Mouse (Mus musculus) limb, embryonic 13.5 days (tissue): ENCODE measurements around the gene Cbll1. TPM values are rescaled to one million over a fixed set of nuclear protein-coding genes. Genes with fewer than 3 reads are reported as not detected.
A peak's percentile ranks its signal among the peaks of the same experiment; 100 is the strongest.
"Not testable (repeated sequence)": the region's sequence is repeated elsewhere in the genome, so short reads cannot be mapped to it uniquely, and the experiment has no call there.

Source experiments
- ATAC-seq: fragments of 200-750 bp; cut with Nextera tagmentation; 2 replicates; pipeline ENCODE4 v1.8.0; 2017; ENCODE audit warnings: low read depth, moderate number of reproducible peaks, moderate TSS enrichment; ENCODE audit not compliant: low FRiP score
- H3K27ac ChIP-seq: fragments of 300-500 bp; sonication (generic); 2 replicates; pipeline ENCODE4 v1.5.1; 2015; ENCODE audit warnings: inconsistent platforms, mild to moderate bottlenecking, moderate library complexity
- H3K27me3 ChIP-seq: fragments of 300-500 bp; sonication (generic); 2 replicates; pipeline ENCODE4 v1.6.1; 2015; ENCODE audit warnings: mild to moderate bottlenecking, inconsistent platforms
- H3K36me3 ChIP-seq: fragments of 300-500 bp; sonication (generic); 2 replicates; pipeline ENCODE4 v1.6.1; 2015; ENCODE audit warnings: inconsistent platforms, mild to moderate bottlenecking, moderate library complexity
- H3K4me1 ChIP-seq: fragments of 300-500 bp; sonication (generic); 2 replicates; pipeline ENCODE4 v1.6.1; 2015; ENCODE audit warnings: inconsistent platforms
- H3K4me2 ChIP-seq: fragments of 300-500 bp; sonication (generic); replicated peaks from 2 replicates; pipeline ENCODE4 v1.6.1; 2015; ENCODE audit warnings: inconsistent platforms, mild to moderate bottlenecking, moderate library complexity
- H3K4me3 ChIP-seq: fragments of 300-500 bp; sonication (generic); 2 replicates; pipeline ENCODE4 v1.5.1; 2015; ENCODE audit warnings: moderate library complexity, mild to moderate bottlenecking, inconsistent platforms
- H3K9ac ChIP-seq: fragments of 300-500 bp; sonication (generic); 2 replicates; pipeline ENCODE4 v1.6.1; 2015; ENCODE audit warnings: mild to moderate bottlenecking, inconsistent platforms
- H3K9me3 ChIP-seq: fragments of 300-500 bp; sonication (generic); 2 replicates; pipeline ENCODE4 v1.6.1; 2016; ENCODE audit warnings: inconsistent platforms
- WGBS: fragments of 180-500 bp; shearing (Covaris S2); methylation state at CpG from one replicate; pipeline ENCODE4 v1.1.7; 2015; 5-methylcytosine and 5-hydroxymethylcytosine counted together
- polyA plus RNA-seq: library from polyadenylated mRNA; unstranded; fragments of >200 nt; fragmentation: Nextera tagmentation; extraction: Ambion mirVana; gene quantifications from 2 replicates; pipeline ENCODE4 v1.2.1, GENCODE M21; 2015

Gene Cbll1
- polyA plus RNA-seq, 1 experiment from 2014 or later, result 14.4 TPM

DNA sequence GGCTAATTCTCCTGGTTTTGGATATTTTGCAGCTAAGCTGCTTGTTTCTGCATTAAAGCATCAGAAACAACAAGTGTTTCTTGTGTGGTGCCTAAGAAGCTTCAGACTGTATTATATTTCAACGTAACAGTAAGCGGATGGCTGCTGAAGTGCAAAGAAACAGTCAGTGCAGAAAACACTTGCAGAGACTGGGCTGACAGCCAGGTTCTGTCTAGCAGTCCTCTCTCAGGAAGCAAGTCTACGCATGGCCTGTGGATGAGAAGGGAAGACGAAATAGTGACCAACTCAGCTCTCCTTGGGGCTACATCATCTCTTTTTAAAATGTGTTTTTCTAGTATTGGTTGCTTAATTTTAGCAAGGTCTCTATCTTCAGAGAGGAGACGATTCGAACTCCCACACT lies 20.7 kb upstream of the Cbll1 start:
- Histone ChIP-seq H3K36me3 (no peaks in the 10 kb centered on the region), H3K4me2 (no peak overlapping the region), H3K27ac (no peak overlapping the region), H3K9me3 (no peaks in the 10 kb centered on the region), H3K4me3 (no peak overlapping the region), H3K4me1 (0 out of 2 replicates have a peak, but pooled peaks cover 3% of the 10 kb centered on the region), H3K27me3 (no peaks in the 10 kb centered on the region), H3K9ac (no peak overlapping the region)
- ATAC-seq, result no peak
- 62% methylated on average over 6 of the region's 6 CpGs for WGBS

DNA sequence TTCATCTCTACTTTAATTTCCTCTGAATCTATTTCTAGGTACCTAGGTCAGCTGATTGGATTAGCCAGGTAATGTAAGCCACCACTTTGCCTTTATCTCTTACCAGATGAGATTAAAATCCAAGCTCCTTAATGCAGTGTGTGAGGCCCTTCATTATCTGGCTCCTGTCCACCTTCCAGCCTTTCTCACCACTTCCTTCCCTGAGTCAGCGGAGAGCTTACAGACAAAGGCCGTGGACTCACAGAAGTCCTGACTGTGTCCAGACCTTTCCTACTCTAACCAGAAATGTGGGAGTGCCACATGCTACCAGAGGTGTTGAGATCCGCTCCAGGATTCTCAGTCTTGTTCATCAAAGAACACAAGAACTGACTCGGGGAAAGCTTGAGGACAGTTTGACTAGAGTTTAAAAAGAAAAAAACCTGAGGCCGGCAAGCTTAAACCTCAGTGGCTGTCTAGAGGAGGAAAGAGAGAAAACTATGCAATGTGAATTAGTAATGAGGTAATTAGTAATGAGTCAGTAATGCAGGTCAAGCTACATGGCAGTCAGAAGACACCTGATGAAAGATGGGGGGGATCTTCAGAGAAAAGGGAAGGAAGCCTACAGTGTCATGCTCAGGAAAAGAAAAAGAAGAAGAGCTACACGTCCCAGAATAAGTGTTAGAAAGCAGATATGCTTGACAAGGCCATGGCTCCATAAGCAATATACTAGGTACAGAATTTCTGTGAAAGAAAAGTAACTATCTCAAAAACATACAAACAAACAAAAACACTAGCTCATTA lies 14.5 kb upstream of the Cbll1 start:
- Histone ChIP-seq H3K36me3 (no peaks in the 10 kb centered on the region), H3K27me3 (no peaks in the 10 kb centered on the region)
- ATAC-seq, result no peak

DNA sequence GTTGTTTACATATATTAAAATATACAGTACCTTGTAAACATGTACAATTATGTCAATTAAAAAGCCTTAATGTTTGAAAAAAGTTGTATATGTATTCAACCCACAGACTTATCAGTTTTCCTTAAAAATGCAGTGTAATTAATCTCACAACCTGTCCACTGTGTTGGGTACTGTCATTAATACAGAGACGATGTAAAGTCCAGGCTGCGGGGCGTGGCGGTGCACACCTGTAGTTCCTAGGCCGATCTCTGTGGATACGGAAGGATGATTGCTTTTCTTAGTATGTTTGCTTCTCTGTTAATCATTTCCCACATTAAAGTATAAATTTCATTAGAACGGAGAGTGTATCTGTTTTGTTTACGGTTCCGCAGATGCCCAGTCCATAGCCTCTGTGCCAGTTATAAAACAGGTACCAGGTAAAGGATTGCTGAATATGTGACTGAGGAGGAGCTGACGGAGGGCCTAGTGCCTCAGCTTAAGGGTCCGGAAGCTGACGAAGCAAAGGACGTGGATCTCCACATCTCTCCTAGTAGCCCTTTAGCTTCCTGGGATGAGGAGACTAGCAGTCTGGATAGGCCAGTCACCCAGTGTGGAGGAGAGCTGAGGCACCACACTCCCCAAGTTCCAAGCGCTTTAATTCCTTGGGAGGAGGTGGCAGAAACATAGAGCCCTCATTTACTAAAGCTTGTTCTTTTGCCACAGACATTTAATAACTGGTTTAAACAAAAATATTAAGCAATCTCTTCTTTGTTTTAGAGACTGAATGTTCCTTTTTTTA lies 13.4 kb upstream of the Cbll1 start:
- Histone ChIP-seq H3K4me3 (no peak overlapping the region), H3K4me2 (no peak overlapping the region), H3K9ac (no peak overlapping the region), H3K9me3 (no peaks in the 10 kb centered on the region), H3K4me1 (no peaks in the 10 kb centered on the region), H3K27ac (no peak overlapping the region), H3K27me3 (no peaks in the 10 kb centered on the region), H3K36me3 (no peaks in the 10 kb centered on the region)
- 89% methylated on average over 14 of the region's 14 CpGs for WGBS
- no peak for ATAC-seq

More for the DNA sequence above, 14.5 kb upstream of the Cbll1 start:
- no peak overlapping the region for H3K4me3 ChIP-seq
- H3K9ac ChIP-seq, result no peak overlapping the region
- H3K9me3 ChIP-seq, result no peaks in the 10 kb centered on the region
- H3K27ac ChIP-seq, result no peak overlapping the region
- no peak overlapping the region for H3K4me2 ChIP-seq
- H3K4me1 ChIP-seq, result no peaks in the 10 kb centered on the region
- WGBS, result 81% methylated on average over 6 of the region's 6 CpGs

DNA sequence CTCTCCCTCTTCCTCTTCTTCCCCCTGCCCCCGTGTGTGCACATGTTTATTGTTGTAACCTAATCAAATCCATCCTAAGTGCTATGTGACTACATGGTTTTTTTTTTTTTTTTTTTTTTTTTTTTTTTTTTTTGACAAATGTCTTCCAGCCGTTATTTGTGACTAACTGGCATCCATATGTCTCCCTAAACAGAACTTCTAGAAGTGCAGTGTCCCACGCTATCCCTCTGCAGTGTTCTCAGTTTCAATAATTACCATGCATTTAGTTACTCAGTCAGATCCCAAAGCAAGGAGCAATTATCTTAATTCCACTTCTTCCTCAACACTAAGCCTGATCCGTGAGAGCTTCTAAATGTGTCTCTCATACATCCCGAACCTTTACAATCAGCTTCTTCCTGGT lies 11.8 kb upstream of the Cbll1 start:
- Histone ChIP-seq H3K4me2 (no peak overlapping the region), H3K27ac (no peak overlapping the region), H3K4me3 (no peak overlapping the region), H3K9ac (no peak overlapping the region), H3K27me3 (no peaks in the 10 kb centered on the region), H3K4me1 (no peaks in the 10 kb centered on the region), H3K9me3 (no peaks in the 10 kb centered on the region), H3K36me3 (no peaks in the 10 kb centered on the region)
- 46% methylated on average over 4 of the region's 5 CpGs for WGBS
- no peak for ATAC-seq

DNA sequence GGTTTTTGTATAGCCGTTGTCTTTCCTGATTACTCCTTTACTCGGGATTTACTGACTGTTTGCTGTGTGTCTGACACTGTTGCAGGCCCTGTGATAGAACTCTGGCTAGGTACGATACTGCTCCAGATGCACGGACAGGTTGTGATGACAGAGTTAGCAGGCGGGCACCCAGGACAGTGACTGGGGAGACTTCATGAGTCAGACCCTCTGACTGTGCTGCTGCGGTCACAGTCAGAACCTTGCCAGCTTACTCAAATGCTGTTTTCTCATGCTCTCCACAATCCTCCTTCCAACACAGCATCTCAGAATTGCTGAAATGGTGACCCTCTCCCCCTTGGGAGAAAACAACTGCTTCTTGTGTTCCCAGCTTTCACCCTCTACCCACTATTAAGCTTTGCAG lies 9.1 kb upstream of the Cbll1 start:
- Histone ChIP-seq H3K4me2 (no peak overlapping the region), H3K36me3 (no peaks in the 10 kb centered on the region), H3K9me3 (no peaks in the 10 kb centered on the region), H3K4me3 (no peak overlapping the region), H3K27me3 (no peaks in the 10 kb centered on the region), H3K9ac (no peak overlapping the region), H3K4me1 (no peaks in the 10 kb centered on the region), H3K27ac (no peak overlapping the region)
- 79% methylated on average over 6 of the region's 6 CpGs for WGBS
- no peak for ATAC-seq

DNA sequence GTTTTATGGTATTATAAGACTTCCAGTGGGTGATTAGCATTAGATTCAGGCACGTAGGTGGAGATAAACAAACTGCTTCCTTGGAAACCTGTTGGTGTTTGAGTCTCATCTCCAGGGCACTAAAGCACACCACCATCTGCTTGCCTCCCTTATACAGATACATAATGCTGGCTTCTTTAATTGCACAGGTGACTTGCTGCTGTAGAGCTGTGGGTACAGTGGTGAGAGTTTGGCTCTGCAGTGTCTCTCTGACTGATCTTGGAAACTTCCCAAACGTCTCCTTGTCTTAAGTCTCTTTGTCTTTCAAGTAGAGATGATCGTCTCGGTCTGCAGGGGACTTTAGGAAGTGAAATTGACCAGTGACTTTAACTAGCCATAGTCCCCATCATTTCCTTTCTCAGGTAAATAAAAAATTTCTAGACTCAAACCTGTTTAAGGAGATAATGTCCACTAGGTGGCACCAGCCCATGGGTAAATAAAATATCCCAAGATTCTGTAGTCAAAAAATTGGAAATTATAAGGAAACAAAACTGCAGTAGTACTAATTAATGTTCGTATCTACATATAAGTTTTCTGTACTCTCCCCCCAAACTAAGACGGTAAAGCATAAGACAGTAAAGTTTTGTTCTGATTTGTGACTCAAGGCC lies 8.4 kb upstream of the Cbll1 start:
- no peaks in the 10 kb centered on the region for H3K9me3 ChIP-seq
- ATAC-seq, result no peak

DNA sequence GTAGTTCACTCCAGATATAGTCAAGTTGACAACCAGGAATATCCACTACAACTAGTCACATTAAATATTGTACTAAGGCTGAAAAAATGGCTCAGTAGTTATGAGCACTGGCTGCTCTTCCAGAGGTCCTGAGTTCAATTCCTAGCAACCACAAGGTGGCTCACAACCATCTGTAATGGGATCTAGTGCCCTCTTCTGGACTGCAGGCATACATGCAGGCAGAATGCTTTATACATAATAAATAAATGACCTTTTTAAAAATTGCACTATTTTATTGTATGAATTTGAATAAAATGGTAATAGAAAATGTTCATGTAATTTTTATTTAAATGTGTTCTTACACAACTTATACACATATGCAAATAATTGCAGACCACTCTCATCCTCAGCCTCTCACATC lies 3.8 kb upstream of the Cbll1 start:
- Histone ChIP-seq H3K27ac (no peak overlapping the region), H3K4me1 (peaks cover 10% of the 10 kb centered on the region), H3K9ac (no peak overlapping the region), H3K27me3 (no peaks in the 10 kb centered on the region), H3K9me3 (no peaks in the 10 kb centered on the region), H3K4me3 (no peak overlapping the region), H3K4me2 (no peak overlapping the region), H3K36me3 (no peaks in the 10 kb centered on the region)
- ATAC-seq, result no peak

More for the DNA sequence above, 8.4 kb upstream of the Cbll1 start:
- no peak overlapping the region for H3K9ac ChIP-seq
- H3K4me2 ChIP-seq, result no peak overlapping the region
- H3K4me3 ChIP-seq, result no peak overlapping the region
- H3K27me3 ChIP-seq, result no peaks in the 10 kb centered on the region
- no peaks in the 10 kb centered on the region for H3K4me1 ChIP-seq
- H3K27ac ChIP-seq, result no peak overlapping the region
- no peaks in the 10 kb centered on the region for H3K36me3 ChIP-seq
- WGBS, result 44% methylated on average over 6 of the region's 6 CpGs

DNA sequence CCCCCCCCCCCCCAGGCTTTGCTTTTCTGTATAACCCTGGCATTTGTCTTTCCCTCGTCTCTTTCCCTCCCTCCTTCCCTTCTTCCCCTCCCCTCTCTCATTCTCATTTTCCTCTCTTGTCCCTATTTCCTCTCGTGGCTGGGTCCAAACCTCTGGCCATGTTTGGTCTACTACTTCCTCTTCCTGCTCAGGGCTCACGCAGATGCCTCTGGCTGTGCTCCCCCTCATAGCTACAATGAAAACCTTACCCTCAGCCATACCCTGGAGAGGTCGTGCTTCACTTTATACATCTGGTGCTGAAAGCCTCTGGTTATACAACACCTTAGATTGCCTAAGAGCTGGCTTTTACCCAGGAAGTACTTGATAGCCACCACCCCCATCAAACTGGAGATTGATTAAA lies 1.9 kb upstream of the Cbll1 start:
- no peaks in the 10 kb centered on the region; the same call in 1 of the 2 replicates for H3K36me3 ChIP-seq
- no peaks in the 10 kb centered on the region for H3K27me3 ChIP-seq
- no peak for ATAC-seq
- no peak overlapping the region for H3K4me3 ChIP-seq
- H3K9me3 ChIP-seq, result no peaks in the 10 kb centered on the region
- H3K27ac ChIP-seq, result no peak overlapping the region
- 60% methylated on average over 4 of the region's 4 CpGs for WGBS
- H3K4me2 ChIP-seq, result no peak overlapping the region
- H3K9ac ChIP-seq, result no peak overlapping the region
- H3K4me1 ChIP-seq, result peaks cover 20% of the 10 kb centered on the region

DNA sequence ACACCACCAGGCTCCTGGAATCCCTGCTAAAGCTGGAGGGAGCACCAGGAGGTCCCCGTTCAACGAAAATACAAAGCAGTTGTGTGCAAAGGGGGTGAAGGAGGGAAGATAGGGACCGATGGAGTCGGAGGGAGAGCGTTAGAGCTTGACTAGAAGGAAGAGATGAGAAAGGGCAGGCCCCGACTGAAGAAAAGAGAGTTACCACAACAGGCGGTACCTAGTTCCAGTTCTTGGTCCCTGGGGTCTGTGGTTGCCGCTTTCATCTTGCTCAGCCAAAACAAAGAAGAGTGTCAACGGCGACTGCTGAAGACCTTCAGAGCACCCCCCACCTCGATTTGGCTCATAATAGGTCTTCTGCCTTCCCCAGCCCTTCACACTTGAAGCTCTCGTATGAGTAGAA lies 780 bp upstream of the Cbll1 start:
- peak overlapping the region; percentile 87 for H3K4me2 ChIP-seq
- no peaks in the 10 kb centered on the region for H3K9me3 ChIP-seq
- H3K4me1 ChIP-seq, result peaks cover 22% of the 10 kb centered on the region
- peak overlapping the region; percentile 80 for H3K27ac ChIP-seq
- no peaks in the 10 kb centered on the region for H3K27me3 ChIP-seq
- no peak for ATAC-seq
- H3K9ac ChIP-seq, result peak overlapping the region; percentile 88
- no peaks in the 10 kb centered on the region; the same call in 1 of the 2 replicates for H3K36me3 ChIP-seq
- H3K4me3 ChIP-seq, result peak overlapping the region; percentile 90
- WGBS, result 5% methylated on average over 12 of the region's 12 CpGs

DNA sequence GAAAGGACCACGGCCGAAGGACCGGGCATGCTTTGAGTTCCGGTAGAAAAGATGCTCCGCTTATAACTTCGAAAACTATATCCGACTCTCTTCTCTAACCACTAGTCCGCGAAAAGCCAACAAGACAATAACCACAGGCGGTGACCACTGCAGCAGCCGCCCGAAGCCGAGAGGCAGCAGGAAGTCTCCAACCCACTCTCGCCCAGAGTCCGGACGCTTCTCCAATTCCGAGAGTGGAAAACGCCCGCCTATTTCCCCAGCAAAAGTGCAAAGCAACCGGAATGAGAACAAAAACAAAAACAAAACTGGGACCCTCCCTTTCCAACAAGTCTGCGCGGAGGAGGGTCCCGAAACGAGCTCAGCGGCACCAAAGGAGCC lies 491 bp downstream of the Cbll1 start:
- peaks cover 6% of the 10 kb centered on the region for H3K36me3 ChIP-seq
- ATAC-seq, result no peak
- peaks cover 22% of the 10 kb centered on the region for H3K4me1 ChIP-seq
- H3K4me3 ChIP-seq, result peak overlapping the region; percentile 90
- peak overlapping the region; percentile 87 for H3K4me2 ChIP-seq
- peak overlapping the region; percentile 80 for H3K27ac ChIP-seq
- H3K9ac ChIP-seq, result peak overlapping the region; percentile 88
- under 1% methylated on average over 25 of the region's 25 CpGs for WGBS
- H3K9me3 ChIP-seq, result no peaks in the 10 kb centered on the region
- no peaks in the 10 kb centered on the region for H3K27me3 ChIP-seq

DNA sequence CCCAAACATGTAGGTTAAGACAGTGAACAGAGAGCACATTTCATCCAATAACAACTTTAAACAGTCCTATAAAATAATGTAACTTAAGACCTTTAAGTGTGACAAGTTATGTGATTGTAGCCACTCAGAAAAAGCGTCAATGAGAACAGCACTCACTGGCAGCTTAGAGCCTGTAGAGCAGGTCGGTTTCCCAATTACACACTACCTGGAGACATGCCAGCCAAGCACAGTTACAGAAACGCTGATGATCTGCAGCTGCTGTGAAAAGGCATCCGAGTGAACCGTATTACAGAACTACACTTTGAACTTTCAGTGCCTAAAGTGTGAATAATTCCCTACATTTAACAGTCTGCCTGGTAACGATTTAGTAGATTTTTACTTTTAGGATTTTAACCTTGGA lies 13.0 kb downstream of the Cbll1 start:
- peak; percentile 80 for ATAC-seq
- Histone ChIP-seq H3K4me3 (no peak overlapping the region), H3K36me3 (peaks cover 32% of the 10 kb centered on the region), H3K9ac (no peak overlapping the region), H3K4me1 (peaks cover 7% of the 10 kb centered on the region), H3K27ac (no peak overlapping the region), H3K9me3 (no peaks in the 10 kb centered on the region), H3K27me3 (no peaks in the 10 kb centered on the region), H3K4me2 (no peak overlapping the region)
- 37% methylated on average over 6 of the region's 6 CpGs for WGBS

DNA sequence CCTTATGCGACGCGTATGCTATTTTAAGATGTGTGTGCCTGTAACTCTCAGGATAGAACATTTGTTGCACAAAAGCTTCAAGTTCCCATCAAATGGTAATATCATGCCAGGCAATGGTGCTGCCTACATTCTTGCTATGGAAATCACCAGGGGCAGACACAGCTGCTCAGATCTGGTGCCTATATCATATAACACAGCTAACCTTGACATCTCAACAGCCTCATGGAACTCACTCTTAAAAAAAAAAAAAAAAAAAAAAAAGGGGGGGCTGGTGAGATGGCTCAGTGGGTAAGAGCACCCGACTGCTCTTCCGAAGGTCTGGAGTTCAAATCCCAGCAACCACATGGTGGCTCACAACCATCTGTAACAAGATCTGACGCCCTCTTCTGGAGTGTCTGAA lies 21.2 kb downstream of the Cbll1 start:
- not testable (repeated sequence) for H3K9ac ChIP-seq, H3K4me2 ChIP-seq, H3K4me3 ChIP-seq, H3K4me1 ChIP-seq, H3K27ac ChIP-seq, H3K9me3 ChIP-seq, H3K36me3 ChIP-seq, H3K27me3 ChIP-seq
- ATAC-seq, result peak; percentile 64; the same call in 1 of the 2 replicates
- WGBS, result 80% methylated on average over 4 of the region's 6 CpGs
